Mouse (Mus musculus): ENCODE results near the gene Slc6a21. TPM values are rescaled to one million over a fixed set of nuclear protein-coding genes. Genes with fewer than 3 reads are reported as not detected.

Slc6a21 gene
- total RNA-seq, 2 experiments from 2014 or later, result 0.23 TPM; not detected in 1

- Histone ChIP-seq H3K4me3 (no peak overlapping the region), H3K27ac (peak overlapping the region; percentile 75)
- intact Hi-C loops (cut with DNase I), result no loop called here
- no peak for TF ChIP-seq CTCF (IDR thresholded peaks at IDR 0.05)
- DNase-seq (ENCODE audit: extremely low spot score in 1 of 2, low spot score in 2 of 2), result no peak
These were observed 51.6 kb downstream of the Slc6a21 start for GRCm38 (mm10) chr7:45328841-45329475.

GRCm38 (mm10) chr7:45331502-45331901, 54.2 kb downstream of the Slc6a21 start:
- no peak overlapping the region for H3K4me3 ChIP-seq
- no peak for DNase-seq (ENCODE audit: extremely low spot score in 1 of 2, low spot score in 2 of 2)
- H3K27ac ChIP-seq, result no peak overlapping the region
- intact Hi-C loops (cut with DNase I), result no loop called here
- peak; percentile 22 for TF ChIP-seq CTCF (IDR thresholded peaks at IDR 0.05)

- peak overlapping the region; percentile 71 for H3K4me3 ChIP-seq
- intact Hi-C loops (cut with DNase I), result no loop called here
- no peak for TF ChIP-seq CTCF (IDR thresholded peaks at IDR 0.05)
- peak overlapping the region; percentile 89 for H3K27ac ChIP-seq
- DNase-seq (ENCODE audit: extremely low spot score in 1 of 2, low spot score in 2 of 2), result peak in 1 of 2 experiments; percentile 44
These were observed 55.5 kb downstream of the Slc6a21 start for GRCm38 (mm10) chr7:45332685-45333425.

GRCm38 (mm10) chr7:45333431-45333982, 56.2 kb downstream of the Slc6a21 start, which contains the start of gene Trpm4:
Gene Trpm4, minus strand, starts transcription at chr7:45333780.
- intact Hi-C loops (cut with DNase I), result no loop called here
- Histone ChIP-seq H3K4me3 (peak within 1 kb of the TSS; percentile 71), H3K27ac (peak within 1 kb of the TSS; percentile 89)
- no peak for TF ChIP-seq CTCF (IDR thresholded peaks at IDR 0.05)
- peak; percentile 69 to 80 for DNase-seq (ENCODE audit: extremely low spot score in 1 of 2, low spot score in 2 of 2)

GRCm38 (mm10) chr7:45334605-45335004, 57.3 kb downstream of the Slc6a21 start:
- no peak overlapping the region for H3K4me3 ChIP-seq
- no peak for TF ChIP-seq CTCF (IDR thresholded peaks at IDR 0.05)
- intact Hi-C loops (cut with DNase I), result no loop called here
- no peak for DNase-seq (ENCODE audit: extremely low spot score in 1 of 2, low spot score in 2 of 2)
- H3K27ac ChIP-seq, result no peak overlapping the region

GRCm38 (mm10) chr7:45335056-45335455, 57.7 kb downstream of the Slc6a21 start, which contains the start of gene Hrc:
Gene Hrc, plus strand, starts transcription at chr7:45335290.
- intact Hi-C loops (cut with DNase I), result no loop called here
- DNase-seq (ENCODE audit: extremely low spot score in 1 of 2, low spot score in 2 of 2), result no peak
- no peak within 1 kb of the TSS for H3K4me3 ChIP-seq
- H3K27ac ChIP-seq, result no peak within 1 kb of the TSS
- TF ChIP-seq CTCF (IDR thresholded peaks at IDR 0.05), result no peak

GRCm38 (mm10) chr7:45336319-45336718, 59.0 kb downstream of the Slc6a21 start:
- Histone ChIP-seq H3K4me3 (no peak overlapping the region), H3K27ac (no peak overlapping the region)
- no peak for TF ChIP-seq CTCF (IDR thresholded peaks at IDR 0.05)
- DNase-seq (ENCODE audit: extremely low spot score in 1 of 2, low spot score in 2 of 2), result no peak
- intact Hi-C loops (cut with DNase I), result no loop called here

GRCm38 (mm10) chr7:45337469-45337868, 60.2 kb downstream of the Slc6a21 start:
- Histone ChIP-seq H3K27ac (no peak overlapping the region), H3K4me3 (no peak overlapping the region)
- intact Hi-C loops (cut with DNase I), result no loop called here
- DNase-seq (ENCODE audit: extremely low spot score in 1 of 2, low spot score in 2 of 2), result no peak
- TF ChIP-seq CTCF (IDR thresholded peaks at IDR 0.05), result no peak

- DNase-seq (ENCODE audit: extremely low spot score in 1 of 2, low spot score in 2 of 2), result peak in 1 of 2 experiments; percentile 39
- TF ChIP-seq CTCF (IDR thresholded peaks at IDR 0.05), result no peak
- intact Hi-C loops (cut with DNase I), result no loop called here
- Histone ChIP-seq H3K4me3 (no peak overlapping the region), H3K27ac (no peak overlapping the region)
These were observed 61.0 kb downstream of the Slc6a21 start for GRCm38 (mm10) chr7:45338161-45338911.

Other genes with a start within 250 kb of the Slc6a21 start
- 10 to 100 TPM; 70.0 to 73.4 TPM for gene Prr12, start 224.6 kb upstream of the Slc6a21 start, total RNA-seq (2021)
- 10 to 100 TPM; 53.6 to 55.6 TPM for gene Nosip, start 215.1 kb upstream of the Slc6a21 start, total RNA-seq (2021)
- gene Prrg2, start 214.8 kb upstream of the Slc6a21 start, total RNA-seq (2021), result 10 to 100 TPM in 1 of 2 experiments, 1 to 10 TPM in 1; 9.0 to 10.4 TPM
- 1 to 10 TPM; 4.9 to 5.6 TPM for gene Rcn3, start 185.3 kb upstream of the Slc6a21 start, total RNA-seq (2021)
- gene Fcgrt, start 173.7 kb upstream of the Slc6a21 start, total RNA-seq (2021), result 10 to 100 TPM; 16.7 to 23.4 TPM
- gene Rps11, start 153.1 kb upstream of the Slc6a21 start, total RNA-seq (2021), result 100 to 1,000 TPM; 421 to 444 TPM
- gene Rpl13a, start 148.8 kb upstream of the Slc6a21 start, total RNA-seq (2021), result 100 to 1,000 TPM; 695 to 716 TPM
- not detected for gene Gm45713, start 141.3 kb upstream of the Slc6a21 start, total RNA-seq (2021)
- gene Flt3l, start 141.1 kb upstream of the Slc6a21 start, total RNA-seq (2021), result 1 to 10 TPM; 6.7 to 8.8 TPM
- 10 to 100 TPM; 47.6 to 48.4 TPM for gene Pih1d1, start 123.2 kb upstream of the Slc6a21 start, total RNA-seq (2021)
- gene Aldh16a1, start 122.9 kb upstream of the Slc6a21 start, total RNA-seq (2021), result 10 to 100 TPM; 15.9 to 23.1 TPM
- gene Slc17a7, start 113.6 kb upstream of the Slc6a21 start, total RNA-seq (2021), result 1,000 to 10,000 TPM; 1,255 to 1,327 TPM
- under 1 TPM in 1 of 2 experiments, not detected in 1; 0.29 TPM for gene Gfy, start 97.9 kb upstream of the Slc6a21 start, total RNA-seq (2021)
- not detected for gene Pth2, start 96.5 kb upstream of the Slc6a21 start, total RNA-seq (2021)
- 1 to 10 TPM; 6.7 to 7.5 TPM for gene Ccdc155, start 72.6 kb upstream of the Slc6a21 start, total RNA-seq (2021)
- 10 to 100 TPM; 32.4 to 33.5 TPM for gene Dkkl1, start 65.4 kb upstream of the Slc6a21 start, total RNA-seq (2021)
- gene Tead2, start 61.8 kb upstream of the Slc6a21 start, total RNA-seq (2021), result 1 to 10 TPM; 3.9 to 4.1 TPM
- 1 to 10 TPM; 4.2 to 5.4 TPM for gene Cd37, start 38.4 kb upstream of the Slc6a21 start, total RNA-seq (2021)
- gene Slc6a16, start 36.4 kb upstream of the Slc6a21 start, total RNA-seq (2021), result 1 to 10 TPM; 1.9 to 2.4 TPM
- gene Trpm4, start 56.3 kb downstream of the Slc6a21 start, total RNA-seq (2021), result 10 to 100 TPM; 18.5 to 24.6 TPM
- under 1 TPM; 0.23 to 0.61 TPM for gene Hrc, start 57.8 kb downstream of the Slc6a21 start, total RNA-seq (2021)
- gene Ppfia3, start 89.5 kb downstream of the Slc6a21 start, total RNA-seq (2021), result 100 to 1,000 TPM; 156 to 159 TPM
- 100 to 1,000 TPM; 156 to 178 TPM for gene Lin7b, start 93.1 kb downstream of the Slc6a21 start, total RNA-seq (2021)
- gene Snrnp70, start 118.2 kb downstream of the Slc6a21 start, total RNA-seq (2021), result 100 to 1,000 TPM; 428 to 429 TPM
- not detected for gene Kcna7, start 128.1 kb downstream of the Slc6a21 start, total RNA-seq (2021)
- not detected for gene Ntf5, start 136.2 kb downstream of the Slc6a21 start, total RNA-seq (2021)
- gene Lhb, start 143.3 kb downstream of the Slc6a21 start, total RNA-seq (2021), result not detected
- 10 to 100 TPM; 18.2 to 19.2 TPM for gene Gys1, start 157.3 kb downstream of the Slc6a21 start, total RNA-seq (2021)
- 10 to 100 TPM; 34.4 to 39.9 TPM for gene Ruvbl2, start 160.6 kb downstream of the Slc6a21 start, total RNA-seq (2021)
- gene Ftl1, start 182.4 kb downstream of the Slc6a21 start, total RNA-seq (2021), result 100 to 1,000 TPM; 200 to 208 TPM
- gene Bax, start 189.4 kb downstream of the Slc6a21 start, total RNA-seq (2021), result 10 to 100 TPM; 66.9 to 67.4 TPM
- under 1 TPM in 1 of 2 experiments, not detected in 1; 0.30 TPM for gene Tulp2, start 204.4 kb downstream of the Slc6a21 start, total RNA-seq (2021)
- gene Gm45808, start 209.3 kb downstream of the Slc6a21 start, total RNA-seq (2021), result 1 to 10 TPM; 1.5 to 2.0 TPM
- gene Dhdh, start 211.3 kb downstream of the Slc6a21 start, total RNA-seq (2021), result 1 to 10 TPM; 3.7 to 4.8 TPM
- 100 to 1,000 TPM in 1 of 2 experiments, 10 to 100 TPM in 1; 95.4 to 106 TPM for gene Nucb1, start 232.9 kb downstream of the Slc6a21 start, total RNA-seq (2021)
- 10 to 100 TPM; 25.2 to 29.3 TPM for gene Ppp1r15a, start 248.8 kb downstream of the Slc6a21 start, total RNA-seq (2021)
- 1 to 10 TPM; 4.2 to 5.1 TPM for gene Plekha4, start 248.8 kb downstream of the Slc6a21 start, total RNA-seq (2021)

Data from left cerebral cortex, adult 2 months (tissue).